Mouse (Mus musculus) MEL-GATA-1-ER (cell line): ENCODE measurements around the gene Cdc14a.

Source experiments
- DNase-seq: peaks from one replicate; pipeline ENCODE4 v3.0.0-alpha.2; 2012; ENCODE audit warnings: low read depth; ENCODE audit errors: extremely low read depth

The Cdc14a gene

DNA sequence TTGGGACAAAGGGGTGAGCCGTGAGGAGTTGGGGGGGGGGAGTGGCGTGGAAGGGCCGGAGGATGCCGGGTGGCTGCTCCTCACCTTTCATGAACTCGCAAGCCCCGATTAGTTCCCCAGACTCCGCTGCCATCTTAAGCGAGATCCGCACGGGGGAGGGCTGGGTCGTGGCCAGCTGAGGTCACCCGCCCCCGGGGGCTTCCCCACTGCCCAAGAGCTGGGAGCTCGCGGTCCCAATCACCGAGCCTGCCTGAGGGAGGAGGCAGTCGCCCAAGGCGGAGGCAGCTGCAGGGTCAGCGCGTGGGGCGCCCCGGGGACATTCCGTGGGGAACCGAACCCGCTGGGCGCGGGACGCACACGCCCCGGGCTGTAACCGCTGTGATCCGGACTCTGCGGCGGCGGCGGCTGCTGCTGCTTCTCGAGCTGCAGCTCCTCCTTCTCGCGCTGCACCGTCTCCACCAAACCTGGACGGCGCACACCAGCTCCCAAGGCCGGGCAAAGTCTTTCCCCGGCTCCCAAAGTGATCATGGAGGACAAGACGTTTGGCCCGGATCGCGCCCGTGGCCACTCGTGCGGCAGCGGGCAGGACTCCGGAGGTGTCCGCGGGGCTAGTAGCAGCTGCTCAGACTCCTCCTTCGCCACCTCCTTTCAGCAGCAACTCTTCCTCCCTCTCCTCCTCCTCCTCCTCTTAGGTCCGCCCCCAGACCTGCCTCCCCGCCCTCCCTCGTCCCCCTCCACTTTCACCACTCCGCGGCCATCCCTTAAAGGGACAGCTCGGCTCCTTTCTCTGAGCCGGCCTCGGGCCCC, at the start of gene Cdc14a:
Gene Cdc14a, minus strand, starts transcription at position 680 of the 807 bp plus-strand sequence.
- DNase-seq, result peak; percentile 91

- no peak for DNase-seq
Measured at GRCm38 (mm10) chr3:116465709-116466108, 41.9 kb upstream of the Cdc14a start.

DNA sequence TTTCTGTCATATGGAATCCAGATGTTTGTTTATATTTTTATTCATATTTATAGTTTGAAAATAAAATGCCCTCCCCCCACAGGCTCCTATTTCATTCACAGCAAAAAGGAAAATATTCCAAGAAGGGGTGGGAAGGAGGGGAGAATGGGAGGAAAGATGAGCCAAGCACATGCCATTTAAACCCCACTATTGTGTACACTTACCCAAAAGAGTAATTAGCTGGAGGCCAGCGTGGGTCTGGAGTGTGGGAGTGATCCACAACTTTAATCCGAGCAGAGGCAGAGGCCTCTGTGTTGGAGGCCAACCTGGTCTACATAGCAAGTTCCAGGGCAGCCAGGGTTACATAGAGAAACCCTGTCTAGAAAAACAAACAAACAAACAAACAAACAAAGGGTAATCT, 40.5 kb upstream of the Cdc14a start:
- no peak for DNase-seq

DNA sequence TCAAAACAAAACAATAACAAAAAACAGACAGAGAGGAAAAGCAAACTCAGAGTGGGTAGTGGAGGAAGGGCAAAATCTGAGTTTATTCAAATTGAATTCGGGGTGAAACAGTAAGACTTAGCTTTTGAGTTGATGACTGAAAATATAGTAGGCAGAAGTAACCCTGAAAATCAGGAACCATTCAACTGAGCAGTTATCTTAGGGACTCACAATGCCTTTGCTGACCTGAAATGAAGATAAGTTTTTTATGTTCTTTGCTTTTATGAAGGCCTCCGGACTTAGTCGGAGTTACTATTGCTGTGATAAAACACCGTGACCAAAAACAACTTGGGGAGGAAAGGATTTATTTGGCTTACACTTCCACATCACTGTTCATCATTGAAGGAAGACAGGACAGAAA, 37.2 kb upstream of the Cdc14a start:
- DNase-seq, result peak; percentile 55

DNA sequence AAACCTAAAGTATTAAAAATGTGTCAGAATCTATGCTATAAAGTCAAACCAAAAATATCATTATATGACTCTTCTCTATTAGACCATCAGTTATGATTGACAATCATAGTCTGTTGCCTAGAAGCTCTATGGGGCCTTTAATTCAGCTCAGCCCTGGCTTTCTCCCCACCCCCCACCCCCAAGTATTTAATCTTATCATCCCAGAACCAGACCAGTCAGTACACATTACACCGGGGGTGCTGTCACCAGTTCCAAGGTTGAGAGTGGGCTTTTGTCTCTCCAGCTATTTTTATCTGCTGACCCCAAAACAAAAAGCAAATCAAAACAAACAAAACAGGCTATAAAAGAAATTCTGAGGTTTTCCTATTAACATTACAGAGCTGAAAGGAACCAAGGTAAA, 30.7 kb upstream of the Cdc14a start:
- no peak for DNase-seq

DNA sequence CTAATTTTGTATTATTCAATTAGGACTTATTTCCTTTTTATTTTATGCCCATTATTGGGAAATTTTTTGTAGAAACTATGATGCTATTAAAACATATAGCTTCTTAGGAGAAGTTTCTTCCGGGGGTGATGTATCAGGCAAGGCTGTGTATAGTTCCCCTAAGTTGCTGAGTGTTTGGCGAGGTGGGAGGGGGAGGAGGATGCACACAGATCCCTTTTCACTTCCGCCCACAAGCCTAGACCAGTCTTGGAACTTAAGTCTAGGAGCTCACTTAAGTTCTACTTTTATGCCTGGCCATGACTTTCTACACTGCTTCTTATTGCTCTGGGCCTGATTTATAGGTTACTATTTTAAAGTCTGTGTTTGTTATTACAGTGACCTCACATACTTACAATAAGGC, 26.9 kb upstream of the Cdc14a start:
- no peak for DNase-seq

- DNase-seq, result no peak
Measured at GRCm38 (mm10) chr3:116444327-116444726, 20.5 kb upstream of the Cdc14a start.

- no peak for DNase-seq
Measured at GRCm38 (mm10) chr3:116442788-116443187, 19.0 kb upstream of the Cdc14a start.

DNA sequence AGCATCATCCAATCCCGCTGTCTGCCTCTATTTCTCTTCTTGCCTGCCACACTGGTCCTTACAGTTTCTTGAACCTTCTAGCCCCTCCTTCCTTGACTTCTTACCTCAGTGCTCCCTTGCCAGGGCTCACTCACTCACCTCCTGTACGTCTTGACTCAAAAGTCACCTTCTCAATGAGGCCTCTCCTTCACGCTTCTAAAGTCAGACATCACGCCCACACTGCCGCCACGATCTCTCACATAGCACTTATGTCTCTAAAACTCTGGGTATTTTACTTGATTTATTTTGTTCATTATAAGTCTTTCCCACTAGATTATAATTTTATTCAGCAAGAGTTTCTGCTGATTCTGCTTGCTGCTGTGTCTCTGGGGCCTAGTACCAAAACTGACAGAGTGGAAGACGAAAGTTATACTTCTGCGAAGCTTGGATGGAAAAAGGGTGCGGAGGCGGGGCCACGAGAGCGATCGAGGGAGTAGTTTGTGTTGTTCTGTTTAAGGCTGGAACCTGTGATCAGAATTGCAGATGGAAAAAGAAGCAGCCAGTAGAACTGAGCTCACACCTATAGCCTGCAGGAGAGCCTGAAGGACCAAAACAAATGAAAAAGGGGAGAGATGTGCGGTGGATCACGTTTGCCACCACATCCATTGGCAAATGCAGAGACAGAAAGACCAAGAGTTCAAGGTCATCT, 17.8 kb upstream of the Cdc14a start:
- no peak for DNase-seq

- no peak for DNase-seq
Measured at GRCm38 (mm10) chr3:116440066-116440997, 16.5 kb upstream of the Cdc14a start.

DNA sequence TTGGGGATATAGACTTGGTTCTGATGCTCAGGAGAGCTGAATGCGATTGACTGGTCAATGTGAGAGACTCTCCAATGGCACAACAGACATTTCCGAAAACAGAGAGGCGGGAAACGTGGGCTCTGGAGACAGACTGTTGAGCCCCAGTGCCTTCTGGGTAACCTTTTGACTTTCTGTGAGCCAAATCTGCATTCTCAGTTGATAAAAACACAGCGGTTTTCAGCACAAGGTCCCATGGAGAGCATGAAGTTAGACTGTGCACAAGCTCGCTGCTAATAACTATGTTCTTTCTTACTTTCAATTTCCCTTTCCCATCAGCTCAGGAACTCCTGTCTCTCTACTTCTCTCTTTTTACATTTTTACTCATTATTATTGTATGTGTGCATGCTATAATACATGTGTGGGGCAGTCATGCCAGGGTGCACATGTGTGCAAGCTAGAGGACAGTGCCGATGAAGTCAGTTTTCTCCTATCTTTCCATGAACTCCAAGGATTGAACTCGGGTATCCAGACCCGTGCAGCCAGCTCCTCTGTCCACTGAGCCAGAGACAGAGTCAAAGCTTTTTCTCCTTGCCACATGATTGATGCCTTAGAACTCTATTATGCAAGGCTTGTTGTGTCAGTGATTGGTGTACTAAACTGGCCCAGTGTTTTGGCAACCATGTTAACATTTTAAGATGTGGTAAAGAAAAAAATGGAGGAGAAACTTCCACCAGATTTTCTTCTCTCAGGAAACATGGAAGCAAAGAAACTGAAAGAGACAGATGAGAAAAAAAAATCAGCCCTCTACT, 13.2 kb upstream of the Cdc14a start:
- no peak for DNase-seq

- DNase-seq, result peak; percentile 48
Measured at GRCm38 (mm10) chr3:116436113-116436512, 12.3 kb upstream of the Cdc14a start.

DNA sequence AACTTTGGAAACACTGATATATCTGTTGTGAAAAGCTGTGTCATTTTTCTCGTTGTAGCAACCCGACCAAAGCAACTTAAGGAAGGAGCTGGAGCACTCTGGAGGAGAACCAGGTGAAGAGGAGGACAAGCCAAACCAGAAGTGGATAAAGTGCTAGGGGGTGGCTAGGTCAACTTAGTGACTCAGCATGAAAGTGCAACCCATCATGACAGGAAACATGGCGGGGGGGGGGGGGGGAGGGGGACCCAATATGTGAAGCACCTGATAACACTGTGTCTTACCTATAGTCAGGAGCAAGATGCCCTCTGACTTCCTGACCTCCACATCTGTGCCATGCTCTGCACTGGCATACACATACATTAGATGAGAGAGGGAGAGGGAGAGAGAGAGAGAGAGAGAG, 10.9 kb upstream of the Cdc14a start:
- peak; percentile 17 for DNase-seq

GRCm38 (mm10) chr3:116425901-116426300, 2.1 kb upstream of the Cdc14a start:
- no peak for DNase-seq

DNA sequence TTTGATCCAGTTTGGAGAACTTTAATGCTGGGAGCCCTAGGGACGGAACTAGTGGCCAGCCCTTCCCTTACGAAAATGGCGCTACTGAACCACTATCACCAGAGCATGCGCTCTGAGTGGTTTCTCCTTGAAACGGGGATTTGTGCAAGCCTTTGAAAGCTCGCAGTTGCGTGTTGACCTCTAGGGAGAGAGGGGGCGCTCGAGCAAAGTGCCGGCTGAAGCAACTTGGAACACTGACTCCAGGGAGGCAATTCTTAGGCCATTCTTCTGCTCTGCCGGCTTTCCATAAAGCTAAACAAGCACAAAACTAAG, 1.1 kb upstream of the Cdc14a start:
- peak; percentile 97 for DNase-seq

DNA sequence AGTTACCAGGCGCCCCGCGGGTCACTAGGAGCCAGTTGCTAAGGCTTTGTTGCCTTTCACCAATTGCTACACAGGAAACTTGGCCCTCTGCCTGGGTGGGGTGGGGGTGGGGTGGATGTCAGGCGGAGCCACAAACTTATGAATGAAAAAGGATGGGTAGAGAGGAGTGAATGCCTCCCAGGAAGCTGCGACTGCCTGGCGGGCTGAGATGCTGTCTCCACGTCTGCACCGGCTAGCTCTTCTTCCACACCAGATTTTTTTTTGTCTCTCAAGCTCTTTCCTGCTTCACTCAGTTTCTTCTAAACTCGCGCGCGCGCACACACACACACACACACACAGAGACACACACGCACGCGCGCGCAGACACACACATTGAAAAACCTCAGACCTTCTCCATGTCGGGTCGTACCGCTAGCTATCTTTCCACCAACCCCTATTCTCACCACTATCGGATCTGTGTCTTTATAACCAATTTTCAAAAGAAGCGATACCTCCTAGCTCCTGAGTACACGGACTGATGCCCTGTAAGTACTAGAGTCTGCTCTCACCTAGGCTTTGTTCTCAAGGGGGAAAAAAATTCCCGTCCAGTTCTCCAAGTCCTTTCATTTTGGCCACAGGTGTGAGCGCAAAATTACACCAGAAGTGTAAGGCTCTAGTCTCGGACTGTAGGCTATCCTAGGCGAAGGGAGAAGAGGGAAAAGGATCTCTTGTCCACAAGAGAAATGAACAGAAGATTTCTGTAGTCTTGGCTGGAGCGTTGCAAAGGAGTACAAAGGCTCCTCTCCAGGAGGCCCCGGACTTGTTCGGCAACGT, 534 bp upstream of the Cdc14a start:
- peak; percentile 56 for DNase-seq

GRCm38 (mm10) chr3:116422795-116423352, 958 bp downstream of the Cdc14a start:
- peak; percentile 56 for DNase-seq

DNA sequence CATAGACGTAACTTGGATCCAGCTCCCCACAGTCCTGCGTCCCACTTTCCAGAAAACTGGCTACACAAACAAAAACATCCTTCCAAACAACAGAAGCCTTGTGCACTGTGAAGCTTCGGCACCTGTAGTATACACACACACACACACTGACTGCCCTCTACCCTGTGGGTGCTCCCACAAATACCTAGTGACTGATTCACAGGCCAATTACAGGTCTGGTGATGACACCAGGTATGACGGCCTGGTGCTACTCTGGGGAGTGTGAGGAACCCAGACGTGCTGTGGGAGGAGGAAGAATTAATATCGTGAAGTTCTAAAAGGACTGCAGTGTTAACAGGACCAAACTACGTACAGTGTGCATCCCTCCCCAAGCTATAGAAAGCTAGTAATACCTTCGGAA, 1.8 kb downstream of the Cdc14a start:
- no peak for DNase-seq

DNA sequence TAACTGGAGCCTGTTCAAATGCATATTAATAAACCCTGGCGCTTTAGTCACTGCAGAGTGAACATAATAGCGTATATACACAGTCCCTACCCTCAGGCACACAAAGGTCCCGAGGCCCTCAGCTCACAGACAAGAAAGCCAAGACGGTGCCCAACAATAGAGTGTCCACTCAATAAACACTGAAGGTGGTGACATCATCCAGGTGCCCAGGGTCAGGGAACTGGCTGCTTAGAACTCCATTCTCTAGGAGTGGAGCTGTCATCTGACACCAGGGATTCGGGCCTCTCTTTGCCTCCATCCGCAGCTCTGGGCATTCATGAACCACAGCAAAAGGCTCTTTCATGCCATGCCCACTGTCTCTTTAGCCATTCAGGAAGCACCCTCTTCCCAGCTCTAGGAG, 2.7 kb downstream of the Cdc14a start:
- DNase-seq, result no peak

- no peak for DNase-seq
Measured at GRCm38 (mm10) chr3:116419791-116420190, 4.0 kb downstream of the Cdc14a start.
